Mouse (Mus musculus) kidney, adult 2 months (tissue): ENCODE measurements around the gene Ankrd28.

Experiments used
- CTCF ChIP-seq: fragments of 200-500 bp; conservative IDR thresholded peaks from 2 replicates; pipeline ENCODE4 v1.5.1; 2011; ENCODE audit warnings: low read depth, mild to moderate bottlenecking, control low read depth, low read length, moderate library complexity, mixed read lengths; ENCODE audit not compliant: insufficient read depth, insufficient read length
- POLR2A ChIP-seq: fragments of 200-500 bp; IDR thresholded peaks from one replicate; pipeline ENCODE4 v1.6.1; 2011; ENCODE audit warnings: low read depth, low read length, control low read depth

- TF ChIP-seq CTCF (no peak), POLR2A (no peak)
Measured at GRCm38 (mm10) chr14:31697755-31698154, 132.7 kb downstream of the Ankrd28 start.
